Mouse (Mus musculus): ENCODE data around the gene Trmt1. TPM values are rescaled to one million over a fixed set of nuclear protein-coding genes. Genes with fewer than 3 reads are reported as not detected.

The Trmt1 gene
- polyA plus RNA-seq, 1 experiment from 2014 or later = 56.9 TPM

DNA sequence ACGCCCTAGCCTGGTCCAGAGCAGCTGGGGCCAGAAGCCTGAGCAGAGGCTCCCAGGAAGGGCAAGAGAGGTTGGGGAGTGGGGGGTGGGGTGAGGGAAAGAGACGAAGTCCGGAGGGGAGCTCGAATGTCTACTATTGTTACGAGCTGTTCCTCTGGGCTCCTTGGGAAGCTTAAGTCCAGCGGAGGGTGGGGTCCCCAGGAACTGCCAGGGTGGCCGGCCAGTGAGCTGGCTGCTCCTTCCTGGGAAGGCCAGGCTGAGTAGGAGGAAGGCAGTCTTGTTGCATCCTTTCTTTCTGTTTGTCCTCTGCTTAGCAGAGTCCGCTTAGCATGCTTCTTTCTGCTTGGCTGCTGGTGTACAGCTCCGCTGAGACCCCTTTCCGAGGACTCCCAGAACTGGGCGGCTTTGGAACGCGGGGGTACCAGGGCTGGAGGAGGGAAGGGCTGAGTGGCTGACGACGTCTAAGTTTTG lies 22.0 kb downstream of the Trmt1 start:
- peak overlapping the region; percentile 80 for H3K27ac ChIP-seq (replicated peaks; ENCODE audit: low read depth, low read length)
- H3K27me3 ChIP-seq (ENCODE audit: control insufficient read depth, insufficient read depth, low read length) = peaks cover 47% of the 10 kb centered on the region
- peak overlapping the region; percentile 5; the same call in 1 of the 2 replicates for H3K4me3 ChIP-seq (replicated peaks; ENCODE audit: low read depth, low read length)
- H3K36me3 ChIP-seq (ENCODE audit: control insufficient read depth, insufficient read depth, low read length) = no peaks in the 10 kb centered on the region
- H3K9me3 ChIP-seq (ENCODE audit: control insufficient read depth, low read length) = no peaks in the 10 kb centered on the region
- DNase-seq = no peak
- no peak overlapping the region for H3K9ac ChIP-seq (replicated peaks; ENCODE audit: low read length)
- H3K4me1 ChIP-seq (ENCODE audit: control insufficient read depth, insufficient read depth, low read length) = peaks cover 48% of the 10 kb centered on the region
- no peak for ATAC-seq (ENCODE audit: low FRiP score, low TSS enrichment)
- WGBS = 4% methylated on average over 15 of the region's 15 CpGs
- H3K4me2 ChIP-seq (ENCODE audit: low read length) = peak overlapping the region; percentile 38

DNA sequence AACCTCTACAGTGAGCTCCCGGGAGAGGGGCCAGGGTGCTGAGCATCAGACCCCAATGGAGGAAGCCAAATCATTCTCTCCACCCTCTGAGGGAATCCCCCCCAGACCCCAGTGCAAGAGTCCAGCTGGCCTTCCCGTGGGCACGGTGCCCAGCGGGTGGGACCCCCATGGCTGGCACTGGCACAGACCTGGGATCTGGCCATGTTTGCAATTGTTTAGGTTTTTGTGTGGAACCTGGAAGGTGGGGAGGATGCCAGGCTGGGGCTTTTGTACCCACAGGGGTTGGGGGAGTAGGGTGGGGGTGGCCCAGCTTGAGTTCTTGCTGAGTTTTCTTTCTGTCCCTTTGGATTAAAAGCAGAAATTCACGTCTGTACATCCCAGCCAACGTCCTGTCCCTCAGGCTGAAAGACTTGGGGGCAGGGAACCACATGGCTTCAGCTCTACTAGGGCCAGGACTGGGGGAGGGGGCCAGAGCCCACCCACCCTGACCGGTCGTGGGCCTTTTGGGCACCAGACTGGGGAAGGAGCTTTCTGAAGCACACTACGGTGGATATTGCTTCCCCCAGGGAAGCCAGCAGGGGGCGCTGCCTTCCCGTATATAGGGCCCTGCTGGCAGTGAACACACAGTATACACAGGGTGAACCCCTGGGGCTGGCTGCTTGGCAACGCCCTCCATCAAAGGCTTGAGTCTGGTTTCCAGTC lies 22.8 kb downstream of the Trmt1 start:
- WGBS = 7% methylated on average over 12 of the region's 12 CpGs
- H3K27me3 ChIP-seq (ENCODE audit: control insufficient read depth, insufficient read depth, low read length) = peaks cover 39% of the 10 kb centered on the region
- ATAC-seq (ENCODE audit: low FRiP score, low TSS enrichment) = peak; percentile 66
- H3K9me3 ChIP-seq (ENCODE audit: control insufficient read depth, low read length) = no peaks in the 10 kb centered on the region
- no peaks in the 10 kb centered on the region for H3K36me3 ChIP-seq (ENCODE audit: control insufficient read depth, insufficient read depth, low read length)
- H3K4me1 ChIP-seq (ENCODE audit: control insufficient read depth, insufficient read depth, low read length) = peaks cover 56% of the 10 kb centered on the region
- H3K27ac ChIP-seq (replicated peaks; ENCODE audit: low read depth, low read length) = peak overlapping the region; percentile 80
- no peak overlapping the region for H3K9ac ChIP-seq (replicated peaks; ENCODE audit: low read length)
- no peak overlapping the region for H3K4me3 ChIP-seq (replicated peaks; ENCODE audit: low read depth, low read length)
- H3K4me2 ChIP-seq (ENCODE audit: low read length) = no peak overlapping the region
- peak; percentile 95 for DNase-seq

DNA sequence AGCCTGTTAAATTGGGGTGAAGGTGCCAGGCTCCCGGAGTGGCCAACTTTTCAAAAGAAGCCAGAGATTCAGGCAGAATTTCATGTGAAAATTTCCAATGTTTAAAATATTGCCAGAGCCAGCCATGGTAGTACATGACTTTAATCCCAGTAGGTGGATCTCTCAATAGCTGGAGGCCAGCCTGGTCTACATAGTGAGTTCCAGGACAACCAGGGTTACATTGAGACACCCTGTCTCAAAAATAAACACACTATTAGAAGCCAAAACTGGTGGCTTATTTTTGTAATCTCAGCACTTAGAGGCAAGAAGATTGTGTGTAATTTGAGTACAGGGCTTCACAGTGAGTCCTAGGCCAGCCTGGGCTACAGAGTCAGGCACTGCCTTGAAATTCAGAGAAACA lies 23.8 kb downstream of the Trmt1 start:
- no peak for DNase-seq
- no peak for ATAC-seq (ENCODE audit: low FRiP score, low TSS enrichment)
- Histone ChIP-seq H3K9me3 (ENCODE audit: control insufficient read depth, low read length) (no peaks in the 10 kb centered on the region), H3K4me1 (ENCODE audit: control insufficient read depth, insufficient read depth, low read length) (peaks cover 63% of the 10 kb centered on the region), H3K4me3 (replicated peaks; ENCODE audit: low read depth, low read length) (no peak overlapping the region), H3K4me2 (ENCODE audit: low read length) (no peak overlapping the region), H3K9ac (replicated peaks; ENCODE audit: low read length) (no peak overlapping the region), H3K27ac (replicated peaks; ENCODE audit: low read depth, low read length) (peak overlapping the region; percentile 80), H3K36me3 (ENCODE audit: control insufficient read depth, insufficient read depth, low read length) (no peaks in the 10 kb centered on the region), H3K27me3 (ENCODE audit: control insufficient read depth, insufficient read depth, low read length) (peaks cover 29% of the 10 kb centered on the region)
- WGBS = 98% methylated on average over 1 of the region's 1 CpGs

DNA sequence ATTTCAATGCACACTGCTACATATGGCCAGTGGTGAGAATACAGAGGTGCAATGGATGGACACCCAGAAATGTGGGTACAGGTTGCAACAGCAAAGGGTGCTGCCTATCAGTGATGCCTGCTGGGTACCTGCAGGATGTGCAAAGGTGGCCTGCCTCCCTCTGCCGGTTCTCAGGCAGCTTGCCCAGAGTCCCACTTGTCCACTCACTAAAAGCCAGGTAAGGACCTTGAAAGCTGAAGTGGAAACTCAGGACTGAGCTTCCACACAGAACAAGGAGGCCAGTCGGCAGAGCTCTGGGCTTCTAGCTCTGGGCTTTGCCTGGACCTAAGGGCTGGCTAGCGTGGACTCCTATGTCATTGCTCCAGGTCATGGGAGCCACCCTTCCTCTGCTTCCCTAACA lies 25.2 kb downstream of the Trmt1 start:
- peaks cover 28% of the 10 kb centered on the region; the same call in 1 of the 2 replicates for H3K27me3 ChIP-seq (ENCODE audit: control insufficient read depth, insufficient read depth, low read length)
- WGBS = 30% methylated on average over 3 of the region's 3 CpGs
- no peak overlapping the region for H3K4me3 ChIP-seq (replicated peaks; ENCODE audit: low read depth, low read length)
- DNase-seq = no peak
- no peak for ATAC-seq (ENCODE audit: low FRiP score, low TSS enrichment)
- 0 out of 2 replicates have a peak overlapping the region, but pooled peaks have one; percentile 13 for H3K4me2 ChIP-seq (ENCODE audit: low read length)
- no peaks in the 10 kb centered on the region for H3K36me3 ChIP-seq (ENCODE audit: control insufficient read depth, insufficient read depth, low read length)
- peak overlapping the region; percentile 81 for H3K27ac ChIP-seq (replicated peaks; ENCODE audit: low read depth, low read length)
- H3K9ac ChIP-seq (replicated peaks; ENCODE audit: low read length) = peak overlapping the region; percentile 14; the same call in 1 of the 2 replicates
- H3K9me3 ChIP-seq (ENCODE audit: control insufficient read depth, low read length) = no peaks in the 10 kb centered on the region
- peaks cover 65% of the 10 kb centered on the region for H3K4me1 ChIP-seq (ENCODE audit: control insufficient read depth, insufficient read depth, low read length)

DNA sequence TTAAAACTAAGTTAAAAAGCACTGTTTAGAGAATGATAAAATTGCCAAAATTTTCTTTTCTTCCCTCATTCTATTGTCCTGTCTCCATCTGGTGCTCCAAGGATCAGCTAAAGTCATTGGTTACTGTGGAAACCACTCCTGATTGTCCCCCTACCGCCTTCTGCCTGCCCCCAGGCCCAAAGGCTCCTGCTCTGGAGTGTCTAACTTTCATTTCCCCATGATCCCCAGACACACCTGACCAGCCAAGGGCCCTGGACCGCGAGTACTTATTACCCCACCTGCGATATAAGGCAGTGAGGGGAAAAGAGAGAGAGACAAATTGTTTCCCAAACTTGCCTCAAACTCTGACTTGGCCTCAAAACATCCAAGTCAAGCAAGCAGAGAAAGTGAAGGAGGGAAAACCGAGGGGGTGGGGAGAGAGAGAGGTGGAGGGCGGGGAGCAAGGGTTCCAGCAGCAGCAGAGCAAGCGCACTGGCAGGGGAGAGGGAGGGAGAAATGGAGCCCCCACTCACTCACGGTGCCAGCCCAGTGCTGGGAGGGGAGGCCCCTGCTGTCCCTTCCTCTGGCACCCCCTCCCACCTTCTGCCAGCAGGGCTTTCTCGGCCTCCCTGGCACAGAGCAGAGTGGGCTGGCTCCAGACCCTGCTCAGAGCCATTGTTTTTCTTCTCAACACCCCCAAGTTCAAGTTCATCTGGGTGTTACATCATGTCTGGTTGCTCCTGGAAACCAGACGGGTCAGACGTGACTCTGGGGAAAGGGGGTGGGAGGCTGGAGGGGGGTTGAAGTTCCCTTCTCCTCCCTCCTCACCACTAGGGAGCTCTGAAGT lies 26.0 kb downstream of the Trmt1 start:
- H3K27me3 ChIP-seq (ENCODE audit: control insufficient read depth, insufficient read depth, low read length) = peaks cover 22% of the 10 kb centered on the region; the same call in 1 of the 2 replicates
- peak; percentile 86 for ATAC-seq (ENCODE audit: low FRiP score, low TSS enrichment)
- 11% methylated on average over 11 of the region's 11 CpGs for WGBS
- H3K36me3 ChIP-seq (ENCODE audit: control insufficient read depth, insufficient read depth, low read length) = no peaks in the 10 kb centered on the region
- peaks cover 66% of the 10 kb centered on the region for H3K4me1 ChIP-seq (ENCODE audit: control insufficient read depth, insufficient read depth, low read length)
- H3K9me3 ChIP-seq (ENCODE audit: control insufficient read depth, low read length) = no peaks in the 10 kb centered on the region
- H3K4me3 ChIP-seq (replicated peaks; ENCODE audit: low read depth, low read length) = no peak overlapping the region
- H3K4me2 ChIP-seq (ENCODE audit: low read length) = no peak overlapping the region; the same call in 1 of the 2 replicates
- peak overlapping the region; percentile 81 for H3K27ac ChIP-seq (replicated peaks; ENCODE audit: low read depth, low read length)
- peak; percentile 82 for DNase-seq
- peak overlapping the region; percentile 14; the same call in 1 of the 2 replicates for H3K9ac ChIP-seq (replicated peaks; ENCODE audit: low read length)

DNA sequence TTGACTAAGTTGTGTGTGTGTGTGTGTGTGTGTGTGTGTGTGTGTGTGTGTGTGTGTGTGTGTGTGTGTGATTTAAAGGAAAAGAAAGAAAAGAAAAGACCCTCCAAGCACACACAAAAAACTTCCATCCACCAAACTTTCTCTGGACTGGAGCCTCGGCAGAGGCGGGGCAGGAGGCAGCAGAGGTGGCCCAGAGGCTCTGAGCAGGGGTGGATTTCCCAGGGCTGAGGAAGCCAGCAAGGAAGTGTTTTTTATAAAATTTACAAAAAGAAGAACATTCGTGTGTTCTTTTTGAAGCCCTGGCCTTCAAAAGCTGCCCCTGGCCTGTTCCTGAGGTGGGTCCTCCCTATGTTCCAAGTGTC lies 26.6 kb downstream of the Trmt1 start:
- Histone ChIP-seq H3K36me3 (ENCODE audit: control insufficient read depth, insufficient read depth, low read length) (no peaks in the 10 kb centered on the region), H3K4me1 (ENCODE audit: control insufficient read depth, insufficient read depth, low read length) (peaks cover 60% of the 10 kb centered on the region), H3K9me3 (ENCODE audit: control insufficient read depth, low read length) (no peaks in the 10 kb centered on the region), H3K27ac (replicated peaks; ENCODE audit: low read depth, low read length) (peak overlapping the region; percentile 81), H3K4me2 (ENCODE audit: low read length) (no peak overlapping the region), H3K4me3 (replicated peaks; ENCODE audit: low read depth, low read length) (no peak overlapping the region), H3K9ac (replicated peaks; ENCODE audit: low read length) (no peak overlapping the region), H3K27me3 (ENCODE audit: control insufficient read depth, insufficient read depth, low read length) (peaks cover 21% of the 10 kb centered on the region; the same call in 1 of the 2 replicates)
- ATAC-seq (ENCODE audit: low FRiP score, low TSS enrichment) (peak; percentile 18; the same call in 1 of the 2 replicates), DNase-seq (no peak)
- WGBS = 9% methylated on average over 3 of the region's 3 CpGs

DNA sequence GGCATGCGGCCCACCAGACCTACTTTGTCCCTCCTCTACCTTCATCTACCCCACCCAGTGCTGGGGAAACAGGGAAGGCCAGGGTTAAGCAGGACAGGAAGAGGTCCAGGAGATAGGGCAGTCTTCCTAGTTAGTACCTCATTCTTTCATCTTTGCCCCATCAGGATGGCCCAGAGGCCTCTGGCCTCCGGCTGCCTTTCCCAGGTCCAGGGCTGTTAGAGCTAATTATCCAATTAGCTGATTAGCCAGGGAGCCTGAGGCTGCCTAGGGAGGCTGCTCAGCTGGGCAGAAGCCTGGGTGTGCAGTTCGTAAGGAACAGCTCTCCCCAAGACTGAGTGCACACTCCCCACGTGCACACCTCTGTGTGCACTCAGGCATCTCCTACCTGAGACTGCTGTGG lies 27.3 kb downstream of the Trmt1 start:
- H3K27me3 ChIP-seq (ENCODE audit: control insufficient read depth, insufficient read depth, low read length) = peaks cover 16% of the 10 kb centered on the region; the same call in 1 of the 2 replicates
- DNase-seq = no peak

DNA sequence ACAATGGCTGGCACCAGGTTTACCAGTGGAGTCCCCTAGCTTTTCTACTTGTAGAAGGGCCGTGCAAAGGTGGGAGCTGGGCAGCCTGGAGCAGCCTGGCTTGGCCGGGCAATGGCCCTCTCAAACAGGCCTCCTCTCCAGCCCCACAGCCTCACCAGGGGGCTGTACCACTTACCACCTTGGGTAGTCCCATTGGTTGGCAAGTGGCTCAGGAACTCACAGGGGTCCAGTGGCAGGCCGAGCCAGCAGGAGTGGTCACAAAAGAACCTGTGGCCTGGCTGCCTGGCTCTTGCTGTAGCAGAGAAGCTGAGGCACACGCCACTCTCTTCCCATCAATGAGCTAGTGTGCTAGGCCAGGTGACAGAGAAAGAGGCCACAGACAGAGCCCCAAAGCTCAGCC lies 28.1 kb downstream of the Trmt1 start:
- H3K4me3 ChIP-seq (replicated peaks; ENCODE audit: low read depth, low read length) = no peak overlapping the region
- H3K27me3 ChIP-seq (ENCODE audit: control insufficient read depth, insufficient read depth, low read length) = peaks cover 14% of the 10 kb centered on the region; the same call in 1 of the 2 replicates
- WGBS = 65% methylated on average over 4 of the region's 4 CpGs
- 0 out of 2 replicates have a peak overlapping the region, but pooled peaks have one; percentile 6 for H3K9ac ChIP-seq (replicated peaks; ENCODE audit: low read length)
- no peaks in the 10 kb centered on the region for H3K36me3 ChIP-seq (ENCODE audit: control insufficient read depth, insufficient read depth, low read length)
- no peaks in the 10 kb centered on the region for H3K9me3 ChIP-seq (ENCODE audit: control insufficient read depth, low read length)
- H3K4me1 ChIP-seq (ENCODE audit: control insufficient read depth, insufficient read depth, low read length) = peaks cover 50% of the 10 kb centered on the region
- no peak for ATAC-seq (ENCODE audit: low FRiP score, low TSS enrichment)
- peak overlapping the region; percentile 78 for H3K27ac ChIP-seq (replicated peaks; ENCODE audit: low read depth, low read length)
- no peak overlapping the region for H3K4me2 ChIP-seq (ENCODE audit: low read length)
- no peak for DNase-seq

More for the DNA sequence above, 27.3 kb downstream of the Trmt1 start:
- no peak for ATAC-seq (ENCODE audit: low FRiP score, low TSS enrichment)
- Histone ChIP-seq H3K4me3 (replicated peaks; ENCODE audit: low read depth, low read length) (no peak overlapping the region), H3K4me2 (ENCODE audit: low read length) (no peak overlapping the region), H3K9ac (replicated peaks; ENCODE audit: low read length) (no peak overlapping the region), H3K9me3 (ENCODE audit: control insufficient read depth, low read length) (no peaks in the 10 kb centered on the region), H3K36me3 (ENCODE audit: control insufficient read depth, insufficient read depth, low read length) (no peaks in the 10 kb centered on the region), H3K27ac (replicated peaks; ENCODE audit: low read depth, low read length) (peak overlapping the region; percentile 78), H3K4me1 (ENCODE audit: control insufficient read depth, insufficient read depth, low read length) (peaks cover 55% of the 10 kb centered on the region)
- 47% methylated on average over 4 of the region's 4 CpGs for WGBS
